Mouse (Mus musculus): ENCODE results near the gene Amotl1.

Amotl1 gene

DNA sequence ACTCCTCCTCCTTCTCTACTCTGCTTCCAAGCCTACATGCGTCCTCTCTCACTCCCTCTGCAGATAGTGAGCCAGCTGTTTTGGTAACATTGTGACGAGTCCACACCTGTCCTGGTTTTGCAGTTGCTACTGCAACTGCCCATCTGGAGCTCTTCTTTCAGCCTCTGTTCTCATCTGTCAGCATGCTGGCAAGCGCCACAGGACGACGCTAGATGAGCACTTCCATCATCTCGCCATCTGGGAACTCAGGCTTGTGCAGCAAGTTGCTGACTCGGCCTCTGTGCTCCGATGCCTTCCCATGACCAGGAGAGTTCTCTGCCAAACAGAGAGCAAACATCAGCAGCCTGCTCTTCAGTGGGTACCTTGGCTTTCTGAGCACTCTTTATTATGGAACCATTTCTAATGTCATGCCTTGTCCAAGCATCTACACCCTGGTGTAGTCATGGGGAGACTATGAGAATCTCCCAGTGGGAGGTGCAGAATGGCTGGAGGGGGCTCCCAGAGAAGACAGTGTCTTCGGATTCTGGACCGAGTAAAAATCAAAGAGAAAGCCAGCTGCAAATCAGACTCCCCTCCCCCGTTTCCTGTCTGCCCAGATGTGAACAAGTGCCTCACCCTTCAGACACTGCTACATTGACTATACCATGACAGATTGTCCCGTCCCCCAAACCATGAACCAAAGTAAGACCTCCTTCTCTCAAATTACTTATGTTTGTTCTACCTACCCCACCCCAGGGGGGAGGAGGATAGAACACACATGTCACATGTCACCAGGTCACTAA is 97.1 kb downstream of the Amotl1 start:
- DNase-seq (ENCODE audit: low spot score in 2 of 2) = peak; percentile 30 to 34

DNA sequence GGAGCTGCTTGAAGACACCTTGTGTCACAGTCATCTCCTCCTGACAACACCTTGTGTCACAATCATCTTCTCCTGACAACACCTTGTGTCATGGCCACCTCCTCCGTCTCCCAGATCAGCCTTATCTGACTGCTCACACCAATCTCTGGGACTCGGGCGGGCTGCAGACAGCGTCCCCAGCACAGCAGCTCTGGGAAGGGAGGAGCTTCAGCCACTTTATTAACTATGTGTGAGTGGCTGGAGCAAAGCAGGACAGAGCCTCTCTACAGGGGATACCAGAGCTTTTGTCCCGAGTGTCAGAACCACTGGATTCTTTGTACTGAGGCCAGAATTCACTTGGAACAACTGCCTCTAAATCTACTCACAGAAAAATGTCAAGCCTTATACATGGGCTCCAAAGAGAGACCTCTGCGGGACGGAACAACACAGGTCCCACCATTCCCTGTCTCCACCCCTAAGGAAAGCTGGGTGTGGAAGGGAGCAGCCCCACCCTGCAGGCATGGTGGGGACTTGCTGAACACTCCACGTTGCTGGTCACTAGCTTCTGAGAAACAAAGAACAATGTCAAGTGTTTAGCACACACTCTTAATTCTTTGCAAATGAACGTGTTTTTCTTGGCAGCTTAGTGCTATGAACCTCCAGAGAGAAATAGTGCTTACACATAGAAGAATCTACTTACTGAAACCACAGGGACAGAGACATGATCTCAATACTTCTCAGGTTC is 100.7 kb downstream of the Amotl1 start:
- no peak for DNase-seq (ENCODE audit: low spot score in 2 of 2)

- no peak for DNase-seq (ENCODE audit: low spot score in 2 of 2)
Observed at GRCm38 (mm10) chr9:14534833-14535456, 109.9 kb downstream of the Amotl1 start.

- DNase-seq (ENCODE audit: low spot score in 2 of 2) = no peak
Observed at GRCm38 (mm10) chr9:14533659-14534058, 111.2 kb downstream of the Amotl1 start.

DNA sequence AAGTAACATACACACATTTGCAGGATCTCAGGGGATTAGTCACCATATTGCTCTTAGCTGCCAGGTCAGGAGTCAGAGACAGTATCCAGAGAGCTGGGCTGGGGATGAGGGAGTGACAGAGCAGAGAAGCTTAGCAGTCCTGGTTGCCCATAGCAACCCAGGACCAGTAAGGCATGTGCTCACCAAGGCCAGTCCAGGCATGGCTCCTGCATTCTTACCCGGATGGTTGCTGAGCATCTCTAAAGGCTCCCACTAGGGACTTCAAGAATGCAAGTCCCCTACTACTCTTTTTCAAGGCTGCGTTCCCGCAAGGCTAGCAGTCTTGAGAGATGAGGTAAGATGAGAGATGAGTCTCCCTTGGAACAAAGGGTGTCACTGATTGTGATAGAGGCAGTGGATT is 112.6 kb downstream of the Amotl1 start:
- no peak for DNase-seq (ENCODE audit: low spot score in 2 of 2)

- DNase-seq (ENCODE audit: low spot score in 2 of 2) = no peak
Observed at GRCm38 (mm10) chr9:14530004-14530403, 114.9 kb downstream of the Amotl1 start.

GRCm38 (mm10) chr9:14523408-14524043 is 121.3 kb downstream of the Amotl1 start:
- peak; percentile 52 to 77 for DNase-seq (ENCODE audit: low spot score in 2 of 2)

DNA sequence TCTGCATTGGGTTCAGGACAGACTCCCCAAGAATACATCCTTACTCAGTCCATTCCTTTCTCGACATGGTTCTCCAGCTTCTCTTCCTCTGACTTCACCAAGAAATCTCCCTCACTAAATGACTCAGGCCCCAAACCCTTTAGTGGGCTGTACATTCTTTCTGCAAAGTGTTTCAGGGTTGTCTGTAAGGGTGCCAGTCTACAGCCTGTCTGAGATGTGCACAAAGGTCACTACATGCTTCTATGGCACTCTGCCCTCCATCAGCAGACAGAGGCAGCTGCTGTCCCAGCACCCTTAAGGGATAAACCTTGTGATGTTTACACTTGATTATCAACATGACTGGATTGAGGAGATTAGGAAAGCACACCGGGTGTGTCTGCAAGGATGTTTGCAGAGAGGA is 123.2 kb downstream of the Amotl1 start:
- no peak for DNase-seq (ENCODE audit: low spot score in 2 of 2)

DNA sequence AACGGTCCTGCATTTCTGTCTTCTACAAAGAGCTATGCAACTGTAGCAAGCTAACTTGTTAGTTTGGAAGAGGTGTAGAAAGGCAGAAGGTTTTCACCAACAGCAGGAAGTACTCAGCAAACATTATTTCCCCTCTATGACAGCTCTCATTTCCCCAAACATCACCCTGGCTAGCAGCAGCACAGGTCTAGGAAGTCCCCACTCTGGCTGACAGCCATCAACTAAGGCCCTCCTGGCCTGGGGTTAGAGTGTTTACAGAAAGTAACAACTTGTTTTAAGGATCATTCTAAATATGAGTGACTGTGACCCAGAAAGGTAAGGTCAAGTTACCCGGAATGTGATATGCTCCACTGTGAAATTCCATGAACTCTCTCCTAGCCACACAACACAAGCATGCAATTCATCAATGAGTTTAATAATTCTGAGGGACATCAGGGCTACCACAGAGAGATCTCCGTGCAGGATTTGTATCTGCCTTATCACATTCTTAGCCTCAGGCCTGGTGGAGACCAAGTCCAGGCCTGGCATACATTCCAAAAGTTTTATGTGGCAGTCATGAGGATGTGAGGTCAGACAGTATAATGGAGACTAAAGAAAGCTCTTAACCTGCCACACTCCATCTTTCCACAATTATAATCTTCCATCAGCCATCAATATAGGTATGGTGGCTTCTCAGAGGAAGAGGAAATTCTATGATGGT is 123.7 kb downstream of the Amotl1 start:
- no peak for DNase-seq (ENCODE audit: low spot score in 2 of 2)

DNA sequence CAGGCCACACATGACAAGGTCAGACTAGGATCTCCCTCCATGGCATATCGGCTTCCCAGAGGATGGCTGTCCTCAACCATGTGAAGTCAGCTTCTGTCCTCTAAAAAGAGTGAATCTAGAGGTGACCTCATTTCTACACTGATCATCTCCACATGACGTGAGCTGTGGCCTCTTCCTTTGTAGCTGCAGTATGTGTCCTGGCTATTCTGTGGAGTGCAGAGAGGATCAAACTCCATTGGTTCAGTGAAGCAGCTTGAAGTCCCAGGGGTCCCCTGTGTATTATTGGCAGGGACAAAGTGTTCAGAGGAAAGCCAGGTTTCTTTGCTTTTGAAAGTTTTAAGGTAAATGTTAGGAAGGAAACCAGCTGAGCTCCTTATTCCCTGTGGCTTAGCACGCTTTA is 126.8 kb downstream of the Amotl1 start:
- DNase-seq (ENCODE audit: low spot score in 2 of 2) = no peak

DNA sequence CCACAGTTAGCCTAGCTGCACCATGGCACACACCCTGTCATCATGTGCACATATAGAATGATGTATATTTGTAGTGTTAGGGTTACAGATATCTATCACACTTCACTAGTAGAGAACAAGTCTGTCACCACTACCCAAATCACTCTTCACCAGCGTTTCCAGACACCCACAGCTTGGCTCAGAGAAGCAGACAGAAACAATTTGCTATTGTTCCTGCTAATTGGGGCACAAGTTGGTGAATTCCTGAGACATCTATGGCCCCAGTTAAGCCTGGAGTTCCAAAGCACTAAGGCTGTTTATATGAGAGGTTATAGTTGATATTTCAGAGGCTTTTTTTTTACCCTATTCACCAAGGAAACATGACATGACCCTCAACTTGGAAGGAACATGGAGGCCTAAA is 127.6 kb downstream of the Amotl1 start:
- no peak for DNase-seq (ENCODE audit: low spot score in 2 of 2)

- no peak for DNase-seq (ENCODE audit: low spot score in 2 of 2)
Observed at GRCm38 (mm10) chr9:14512633-14513445, 132.0 kb downstream of the Amotl1 start.

GRCm38 (mm10) chr9:14500916-14501424 is 143.9 kb downstream of the Amotl1 start:
- no peak for DNase-seq (ENCODE audit: low spot score in 2 of 2)

GRCm38 (mm10) chr9:14500023-14500915 is 144.6 kb downstream of the Amotl1 start, which contains the start of the genes Kdm4d and Cwc15:
TSS of gene Kdm4d (minus strand) at chr9:14500482.
TSS of gene Cwc15 (plus strand) at chr9:14500617.
- DNase-seq (ENCODE audit: low spot score in 2 of 2) = peak; percentile 93

- peak in 1 of 2 experiments; percentile 3 for DNase-seq (ENCODE audit: low spot score in 2 of 2)
Observed at GRCm38 (mm10) chr9:14498896-14499705, 145.8 kb downstream of the Amotl1 start.

All from thymus, postnatal 10 days (tissue).